Mouse (Mus musculus): Measurements from ENCODE around the gene Nmnat3. TPM values are rescaled to one million over a fixed set of nuclear protein-coding genes. Genes with fewer than 3 reads are reported as not detected.

Nmnat3 gene
- polyA plus RNA-seq, 1 experiment from 2014 or later = 2.7 TPM

GRCm38 (mm10) chr9:98433956-98434588 is 146.8 kb downstream of the Nmnat3 start:
- no peak overlapping the region for H3K4me3 ChIP-seq (ENCODE audit: low read depth, low read length)
- no peaks in the 10 kb centered on the region for H3K36me3 ChIP-seq (ENCODE audit: control insufficient read depth, insufficient read depth, low read length)
- H3K27ac ChIP-seq (replicated peaks; ENCODE audit: low read depth, low read length) = no peak overlapping the region
- no peaks in the 10 kb centered on the region for H3K27me3 ChIP-seq (ENCODE audit: control insufficient read depth, insufficient read depth, low read length)
- WGBS = 30% methylated on average over 4 of the region's 4 CpGs
- DNase-seq (ENCODE audit: low spot score) (no peak), ATAC-seq (ENCODE audit: insufficient number of reproducible peaks, low FRiP score, low TSS enrichment, low read depth) (no peak)
- H3K4me1 ChIP-seq (ENCODE audit: control insufficient read depth, insufficient read depth, low read length) = no peaks in the 10 kb centered on the region
- no peak overlapping the region for H3K4me2 ChIP-seq (ENCODE audit: low read depth, severe bottlenecking)
- H3K9ac ChIP-seq (ENCODE audit: low read length) = no peak overlapping the region
- H3K9me3 ChIP-seq (ENCODE audit: control insufficient read depth, low read length) = no peaks in the 10 kb centered on the region

- DNase-seq (ENCODE audit: low spot score) = no peak
- H3K9ac ChIP-seq (ENCODE audit: low read length) = no peak overlapping the region
Observed at GRCm38 (mm10) chr9:98437819-98438218, 150.6 kb downstream of the Nmnat3 start.

GRCm38 (mm10) chr9:98439091-98439490 is 151.9 kb downstream of the Nmnat3 start:
- Histone ChIP-seq H3K9ac (ENCODE audit: low read length) (no peak overlapping the region), H3K27ac (replicated peaks; ENCODE audit: low read depth, low read length) (no peak overlapping the region), H3K27me3 (ENCODE audit: control insufficient read depth, insufficient read depth, low read length) (no peaks in the 10 kb centered on the region), H3K4me1 (ENCODE audit: control insufficient read depth, insufficient read depth, low read length) (no peaks in the 10 kb centered on the region), H3K9me3 (ENCODE audit: control insufficient read depth, low read length) (no peaks in the 10 kb centered on the region), H3K4me2 (ENCODE audit: low read depth, severe bottlenecking) (no peak overlapping the region), H3K4me3 (ENCODE audit: low read depth, low read length) (no peak overlapping the region), H3K36me3 (ENCODE audit: control insufficient read depth, insufficient read depth, low read length) (no peaks in the 10 kb centered on the region)
- ATAC-seq (ENCODE audit: insufficient number of reproducible peaks, low FRiP score, low TSS enrichment, low read depth) (no peak), DNase-seq (ENCODE audit: low spot score) (no peak)
- WGBS = 67% methylated on average over 3 of the region's 3 CpGs

More at GRCm38 (mm10) chr9:98437819-98438218, 150.6 kb downstream of the Nmnat3 start:
- Histone ChIP-seq H3K9me3 (ENCODE audit: control insufficient read depth, low read length) (no peaks in the 10 kb centered on the region), H3K4me3 (ENCODE audit: low read depth, low read length) (no peak overlapping the region), H3K36me3 (ENCODE audit: control insufficient read depth, insufficient read depth, low read length) (no peaks in the 10 kb centered on the region), H3K27me3 (ENCODE audit: control insufficient read depth, insufficient read depth, low read length) (no peaks in the 10 kb centered on the region), H3K4me1 (ENCODE audit: control insufficient read depth, insufficient read depth, low read length) (no peaks in the 10 kb centered on the region), H3K4me2 (ENCODE audit: low read depth, severe bottlenecking) (no peak overlapping the region), H3K27ac (replicated peaks; ENCODE audit: low read depth, low read length) (no peak overlapping the region)
- no peak for ATAC-seq (ENCODE audit: insufficient number of reproducible peaks, low FRiP score, low TSS enrichment, low read depth)
- 94% methylated on average over 4 of the region's 4 CpGs for WGBS

- WGBS = 65% methylated on average over 5 of the region's 5 CpGs
- DNase-seq (ENCODE audit: low spot score) (peak; percentile 50), ATAC-seq (ENCODE audit: insufficient number of reproducible peaks, low FRiP score, low TSS enrichment, low read depth) (no peak)
- Histone ChIP-seq H3K4me2 (ENCODE audit: low read depth, severe bottlenecking) (no peak overlapping the region), H3K27me3 (ENCODE audit: control insufficient read depth, insufficient read depth, low read length) (no peaks in the 10 kb centered on the region), H3K9ac (ENCODE audit: low read length) (no peak overlapping the region), H3K9me3 (ENCODE audit: control insufficient read depth, low read length) (no peaks in the 10 kb centered on the region), H3K36me3 (ENCODE audit: control insufficient read depth, insufficient read depth, low read length) (no peaks in the 10 kb centered on the region), H3K4me3 (ENCODE audit: low read depth, low read length) (no peak overlapping the region), H3K27ac (replicated peaks; ENCODE audit: low read depth, low read length) (no peak overlapping the region), H3K4me1 (ENCODE audit: control insufficient read depth, insufficient read depth, low read length) (no peaks in the 10 kb centered on the region)
Observed at GRCm38 (mm10) chr9:98442638-98443037, 155.4 kb downstream of the Nmnat3 start.

- H3K4me3 ChIP-seq (ENCODE audit: low read depth, low read length) = no peak overlapping the region
- no peaks in the 10 kb centered on the region for H3K27me3 ChIP-seq (ENCODE audit: control insufficient read depth, insufficient read depth, low read length)
- no peaks in the 10 kb centered on the region for H3K4me1 ChIP-seq (ENCODE audit: control insufficient read depth, insufficient read depth, low read length)
- WGBS = 85% methylated on average over 9 of the region's 9 CpGs
- H3K27ac ChIP-seq (replicated peaks; ENCODE audit: low read depth, low read length) = no peak overlapping the region
- no peaks in the 10 kb centered on the region for H3K36me3 ChIP-seq (ENCODE audit: control insufficient read depth, insufficient read depth, low read length)
- H3K4me2 ChIP-seq (ENCODE audit: low read depth, severe bottlenecking) = no peak overlapping the region
- DNase-seq (ENCODE audit: low spot score) (no peak), ATAC-seq (ENCODE audit: insufficient number of reproducible peaks, low FRiP score, low TSS enrichment, low read depth) (no peak)
- H3K9ac ChIP-seq (ENCODE audit: low read length) = no peak overlapping the region
- no peaks in the 10 kb centered on the region for H3K9me3 ChIP-seq (ENCODE audit: control insufficient read depth, low read length)
Observed at GRCm38 (mm10) chr9:98445359-98446149, 158.3 kb downstream of the Nmnat3 start.

- 86% methylated on average over 1 of the region's 1 CpGs for WGBS
- Histone ChIP-seq H3K27ac (replicated peaks; ENCODE audit: low read depth, low read length) (no peak overlapping the region), H3K27me3 (ENCODE audit: control insufficient read depth, insufficient read depth, low read length) (no peaks in the 10 kb centered on the region), H3K9me3 (ENCODE audit: control insufficient read depth, low read length) (no peaks in the 10 kb centered on the region), H3K36me3 (ENCODE audit: control insufficient read depth, insufficient read depth, low read length) (no peaks in the 10 kb centered on the region), H3K4me1 (ENCODE audit: control insufficient read depth, insufficient read depth, low read length) (no peaks in the 10 kb centered on the region), H3K4me3 (ENCODE audit: low read depth, low read length) (no peak overlapping the region), H3K4me2 (ENCODE audit: low read depth, severe bottlenecking) (no peak overlapping the region), H3K9ac (ENCODE audit: low read length) (no peak overlapping the region)
- ATAC-seq (ENCODE audit: insufficient number of reproducible peaks, low FRiP score, low TSS enrichment, low read depth) (no peak), DNase-seq (ENCODE audit: low spot score) (no peak)
Observed at GRCm38 (mm10) chr9:98450976-98451375, 163.7 kb downstream of the Nmnat3 start.

- no peak overlapping the region for H3K4me3 ChIP-seq (ENCODE audit: low read depth, low read length)
- H3K9ac ChIP-seq (ENCODE audit: low read length) = no peak overlapping the region
- no peaks in the 10 kb centered on the region for H3K27me3 ChIP-seq (ENCODE audit: control insufficient read depth, insufficient read depth, low read length)
- H3K9me3 ChIP-seq (ENCODE audit: control insufficient read depth, low read length) = no peaks in the 10 kb centered on the region
- no peaks in the 10 kb centered on the region for H3K36me3 ChIP-seq (ENCODE audit: control insufficient read depth, insufficient read depth, low read length)
- ATAC-seq (ENCODE audit: insufficient number of reproducible peaks, low FRiP score, low TSS enrichment, low read depth) (no peak), DNase-seq (ENCODE audit: low spot score) (no peak)
- H3K27ac ChIP-seq (replicated peaks; ENCODE audit: low read depth, low read length) = no peak overlapping the region
- WGBS = 67% methylated on average over 2 of the region's 2 CpGs
- H3K4me2 ChIP-seq (ENCODE audit: low read depth, severe bottlenecking) = no peak overlapping the region
- H3K4me1 ChIP-seq (ENCODE audit: control insufficient read depth, insufficient read depth, low read length) = no peaks in the 10 kb centered on the region
Observed at GRCm38 (mm10) chr9:98466709-98467108, 179.5 kb downstream of the Nmnat3 start.

All from limb, embryonic 11.5 days (tissue).